In genomic region chr4:149518351-149519220, GRCm38 (mm10) we compare ENCODE assay signal across 9 mouse cellular contexts. TPM values are rescaled to one million over a fixed set of nuclear protein-coding genes. Genes with fewer than 3 reads are reported as not detected.
A peak's percentile ranks its signal among the peaks of the same experiment; 100 is the strongest.
DNase-seq lines count a peak whose midpoint lies in the region; ATAC-seq and TF ChIP-seq lines count a peak whose summit lies in the region.
"Had no signal": no experiment of that assay in that cellular context is flagged by ENCODE, and none has a peak within 500 bp of the region (broad histone marks: within the 10 kb centered on the region; RNA-seq: fewer than 3 reads in every experiment).

No protein-coding gene starts in this region.

- peak overlapping the region; percentile 66 for H3K27ac ChIP-seq in heart, embryonic 12.5 days (ENCODE audit: poor library complexity, severe bottlenecking)
- peak overlapping the region; percentile 45; the same call in 1 of the 2 replicates for H3K27ac ChIP-seq in midbrain, embryonic 14.5 days (replicated peaks; ENCODE audit: low read depth, low read length)

- peak overlapping the region; percentile 95 for H3K9ac ChIP-seq in heart, embryonic 12.5 days
- peak overlapping the region; percentile 90 for H3K9ac ChIP-seq in midbrain, embryonic 14.5 days (replicated peaks; ENCODE audit: low read length)

- peaks cover 32% of the 10 kb centered on the region for H3K4me1 ChIP-seq in heart, embryonic 12.5 days (replicated peaks)
- H3K4me1 ChIP-seq in midbrain, embryonic 14.5 days (ENCODE audit: control insufficient read depth, insufficient read depth, low read length) = peaks cover 9% of the 10 kb centered on the region

- ATAC-seq in heart, embryonic 12.5 days (ENCODE audit: insufficient number of reproducible peaks, low FRiP score) = no peak
- peak; percentile 35; the same call in 1 of the 2 replicates for ATAC-seq in midbrain, embryonic 14.5 days (ENCODE audit: low FRiP score, low TSS enrichment)

- H3K36me3 ChIP-seq in heart, embryonic 12.5 days = no peaks in the 10 kb centered on the region
- H3K36me3 ChIP-seq in C2C12 (ENCODE audit: control insufficient read depth, insufficient read depth) = no peaks in the 10 kb centered on the region
- H3K36me3 ChIP-seq in midbrain, embryonic 14.5 days (ENCODE audit: control insufficient read depth, insufficient read depth, low read length) = no peaks in the 10 kb centered on the region

- no peak for DNase-seq in heart, postnatal 14 days
- peak; percentile 18 to 38 for DNase-seq in cerebellum, postnatal 36 days
- DNase-seq in induced T-regulatory cell, adult 2 months (ENCODE audit: low read depth) = peak; percentile 18
- peak; percentile 35 for DNase-seq in midbrain, embryonic 14.5 days
- DNase-seq in urinary bladder, postnatal 36 days (ENCODE audit: low spot score in 2 of 2) = no peak
- no peak for DNase-seq in gastrocnemius, postnatal 25 days

- peak overlapping the region; percentile 85 for H3K4me3 ChIP-seq in heart, embryonic 12.5 days
- peak overlapping the region; percentile 71 for H3K4me3 ChIP-seq in C2C12 (ENCODE audit: insufficient read depth, poor library complexity, severe bottlenecking)
- H3K4me3 ChIP-seq in midbrain, embryonic 14.5 days (replicated peaks; ENCODE audit: low read depth, low read length) = peak overlapping the region; percentile 75

- H3K79me2 ChIP-seq in C2C12 (ENCODE audit: control insufficient read depth, insufficient read depth) = peaks cover 34% of the 10 kb centered on the region

- H3K79me3 ChIP-seq in C2C12 (ENCODE audit: low read depth) = peaks cover 1% of the 10 kb centered on the region

- peak overlapping the region; percentile 85 for H3K4me2 ChIP-seq in heart, embryonic 12.5 days
- peak overlapping the region; percentile 66 for H3K4me2 ChIP-seq in midbrain, embryonic 14.5 days (ENCODE audit: low read length)

- no peaks in the 10 kb centered on the region for H3K27me3 ChIP-seq in heart, embryonic 12.5 days (replicated peaks)
- no peaks in the 10 kb centered on the region for H3K27me3 ChIP-seq in C2C12 (ENCODE audit: control insufficient read depth, insufficient read depth, insufficient read length)
- no peaks in the 10 kb centered on the region for H3K27me3 ChIP-seq in midbrain, embryonic 14.5 days (ENCODE audit: control insufficient read depth, insufficient read depth, low read length)

- TF ChIP-seq CTCF in C2C12 (IDR thresholded peaks at IDR 0.05; ENCODE audit: control insufficient read depth, insufficient read depth, insufficient read length) = no peak

- no peaks in the 10 kb centered on the region for H3K9me3 ChIP-seq in heart, embryonic 12.5 days (replicated peaks)
- no peaks in the 10 kb centered on the region for H3K9me3 ChIP-seq in midbrain, embryonic 14.5 days (ENCODE audit: control insufficient read depth, low read length)

- peak overlapping the region; percentile 81 for H3ac ChIP-seq in C2C12 (ENCODE audit: control insufficient read depth, insufficient read length, low read depth)

- WGBS in heart, embryonic 12.5 days = 6% methylated on average over 37 of the region's 52 CpGs
- 2% methylated on average over 46 of the region's 52 CpGs for WGBS in midbrain, embryonic 14.5 days

- intact Hi-C loops in heart, postnatal 14 days (cut with DNase I) = no loop called here

TF ChIP-seq in C2C12, 6 proteins besides CTCF, POLR2A, EP300 and RAD21:
- TF ChIP-seq FOSL1 (IDR thresholded peaks at IDR 0.05; ENCODE audit: insufficient read depth, low read length, poor library complexity, severe bottlenecking) (no peak), MAX (IDR thresholded peaks at IDR 0.05) (no peak), MYOD1 (IDR thresholded peaks at IDR 0.05; ENCODE audit: control insufficient read depth, insufficient read length, low read depth) (no peak), CEBPB (IDR thresholded peaks at IDR 0.05; ENCODE audit: low read depth) (no peak)

RNA-seq across cellular contexts. Expression of gene Ctnnbip1, which starts 0.6 kb away (rescaled TPM):
- 38.5 and 39.3 TPM in 2 replicates for polyA plus RNA-seq in heart, embryonic 12.5 days (2016; fragmentation: Nextera tagmentation; extraction: Ambion mirVana)
- total RNA-seq in heart, postnatal 14 days (2021) = 10 to 100 TPM; 42.9 to 44.5 TPM
- polyA plus RNA-seq in C2C12 (2012; fragmentation: generic; extraction: Trizol) = 57.8 TPM
- 93.6 and 95.3 TPM in 2 replicates for polyA plus RNA-seq in midbrain, embryonic 14.5 days (2014; fragmentation: Nextera tagmentation; extraction: Ambion mirVana)
- total RNA-seq in gastrocnemius, postnatal 25 days (2021) = 10 to 100 TPM; 24.7 to 29.6 TPM

RNA-seq across cellular contexts. Expression of gene Lzic, which starts 33.6 kb away (rescaled TPM):
- 32.1 and 40.9 TPM in 2 replicates for polyA plus RNA-seq in heart, embryonic 12.5 days (2016; fragmentation: Nextera tagmentation; extraction: Ambion mirVana)
- 10 to 100 TPM; 55.4 to 55.8 TPM for total RNA-seq in heart, postnatal 14 days (2021)
- 44.7 TPM for polyA plus RNA-seq in C2C12 (2012; fragmentation: generic; extraction: Trizol)
- polyA plus RNA-seq in midbrain, embryonic 14.5 days (2014; fragmentation: Nextera tagmentation; extraction: Ambion mirVana) = 48.9 and 49.7 TPM in 2 replicates
- total RNA-seq in gastrocnemius, postnatal 25 days (2021) = 10 to 100 TPM; 12.5 to 13.0 TPM

RNA-seq across cellular contexts. Expression of gene Nmnat1, which starts 33.6 kb away (rescaled TPM):
- polyA plus RNA-seq in heart, embryonic 12.5 days (2016; fragmentation: Nextera tagmentation; extraction: Ambion mirVana) = 12.0 and 14.0 TPM in 2 replicates
- 10 to 100 TPM; 20.8 to 23.4 TPM for total RNA-seq in heart, postnatal 14 days (2021)
- polyA plus RNA-seq in C2C12 (2012; fragmentation: generic; extraction: Trizol) = 8.8 TPM
- polyA plus RNA-seq in midbrain, embryonic 14.5 days (2014; fragmentation: Nextera tagmentation; extraction: Ambion mirVana) = 5.6 and 9.4 TPM in 2 replicates
- 10 to 100 TPM; 22.8 to 23.4 TPM for total RNA-seq in gastrocnemius, postnatal 25 days (2021)

RNA-seq across cellular contexts. Expression of gene Tmem274, which starts 41.4 kb away (rescaled TPM):
- polyA plus RNA-seq in heart, embryonic 12.5 days (2016; fragmentation: Nextera tagmentation; extraction: Ambion mirVana) = 0.29 and 0.33 TPM in 2 replicates
- total RNA-seq in heart, postnatal 14 days (2021) = not detected
- not detected for polyA plus RNA-seq in C2C12 (2012; fragmentation: generic; extraction: Trizol)
- polyA plus RNA-seq in midbrain, embryonic 14.5 days (2014; fragmentation: Nextera tagmentation; extraction: Ambion mirVana) = not detected in 2 replicates
- total RNA-seq in gastrocnemius, postnatal 25 days (2021) = not detected
- total RNA-seq: left cerebral cortex, postnatal 10 days had no signal

Comparison
In these comparisons a context has a peak if more than half of its experiments do, and no peak if none do; other contexts are left out.
1. DNase-seq: peak in cerebellum, postnatal 36 days (2 of 2), induced T-regulatory cell, adult 2 months (single experiment) and midbrain, embryonic 14.5 days (single experiment); none in heart, postnatal 14 days (0 of 2), urinary bladder, postnatal 36 days (0 of 2) and gastrocnemius, postnatal 25 days (single experiment).
2. Peak in every context shown above with its lines, with median percentiles within 50 percentile points of each other: H3K4me3 ChIP-seq.